Mouse (Mus musculus) adrenal gland, postnatal 10 days (tissue): ENCODE results near the gene Flt3l. TPM values are rescaled to one million over a fixed set of nuclear protein-coding genes. Genes with fewer than 3 reads are reported as not detected.
"Not testable (repeated sequence)": the region's sequence is repeated elsewhere in the genome, so short reads cannot be mapped to it uniquely, and the experiment has no call there.

ENCODE experiments used
- DNase-seq: peaks from one replicate; pipeline ENCODE4 v3.0.0; 2021; ENCODE audit warnings: mixed read lengths
- total RNA-seq, 2 experiments: library from RNA; stranded (reverse); gene quantifications; 2 replicates each; pipeline ENCODE4 v1.2.3; 2021

Flt3l gene
- total RNA-seq, 2 experiments from 2014 or later: 9.7 to 18.1 TPM

DNA sequence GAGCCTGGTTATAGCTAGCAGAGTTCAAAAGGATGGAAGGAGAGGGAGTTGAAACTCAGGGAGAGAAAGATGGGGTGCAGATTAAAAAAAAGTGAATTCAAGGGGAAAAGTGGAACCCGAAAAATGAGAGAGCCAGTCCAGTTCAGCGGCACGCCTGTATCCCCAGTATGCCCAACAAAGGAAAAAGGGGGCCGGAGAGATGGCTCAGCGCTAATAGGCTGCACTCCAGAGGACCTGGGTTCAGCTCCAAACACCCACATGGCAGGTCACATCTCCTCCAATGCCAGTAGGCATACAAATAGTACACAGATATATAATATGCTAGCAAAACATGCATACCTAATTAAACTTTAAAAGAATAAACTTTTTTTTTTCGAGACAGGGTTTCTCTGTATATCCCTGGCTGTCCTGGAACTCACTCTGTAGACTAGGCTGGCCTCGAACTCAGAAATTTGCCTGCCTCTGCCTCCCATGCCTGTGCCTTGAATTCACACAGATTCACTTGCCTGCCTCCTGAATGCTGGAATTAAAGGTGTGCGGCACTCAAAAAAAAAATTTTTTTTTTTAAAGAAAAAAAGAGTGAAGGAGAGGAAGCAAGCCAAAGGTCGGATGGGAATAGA lies 26.9 kb upstream of the Flt3l start:
- DNase-seq: no peak

DNA sequence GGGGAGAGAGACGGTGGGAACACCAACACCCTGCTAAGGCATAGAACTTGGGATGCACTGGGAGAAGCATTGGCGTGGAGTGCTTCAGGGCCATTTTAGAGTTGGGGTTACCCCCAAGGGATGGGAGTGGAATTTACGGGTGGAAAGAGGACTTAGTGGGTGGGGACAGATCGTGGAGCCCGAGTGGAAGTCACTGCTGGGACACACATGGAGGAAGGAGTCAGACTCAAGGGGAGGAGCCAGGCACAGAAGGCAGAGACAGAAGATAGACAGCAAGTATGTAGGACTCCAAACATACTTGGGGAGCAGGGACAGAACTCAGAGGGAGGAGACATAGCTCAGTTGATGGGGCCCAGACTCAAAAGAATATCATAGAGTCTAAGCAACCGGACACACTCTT lies 26.3 kb upstream of the Flt3l start:
- DNase-seq: no peak

DNA sequence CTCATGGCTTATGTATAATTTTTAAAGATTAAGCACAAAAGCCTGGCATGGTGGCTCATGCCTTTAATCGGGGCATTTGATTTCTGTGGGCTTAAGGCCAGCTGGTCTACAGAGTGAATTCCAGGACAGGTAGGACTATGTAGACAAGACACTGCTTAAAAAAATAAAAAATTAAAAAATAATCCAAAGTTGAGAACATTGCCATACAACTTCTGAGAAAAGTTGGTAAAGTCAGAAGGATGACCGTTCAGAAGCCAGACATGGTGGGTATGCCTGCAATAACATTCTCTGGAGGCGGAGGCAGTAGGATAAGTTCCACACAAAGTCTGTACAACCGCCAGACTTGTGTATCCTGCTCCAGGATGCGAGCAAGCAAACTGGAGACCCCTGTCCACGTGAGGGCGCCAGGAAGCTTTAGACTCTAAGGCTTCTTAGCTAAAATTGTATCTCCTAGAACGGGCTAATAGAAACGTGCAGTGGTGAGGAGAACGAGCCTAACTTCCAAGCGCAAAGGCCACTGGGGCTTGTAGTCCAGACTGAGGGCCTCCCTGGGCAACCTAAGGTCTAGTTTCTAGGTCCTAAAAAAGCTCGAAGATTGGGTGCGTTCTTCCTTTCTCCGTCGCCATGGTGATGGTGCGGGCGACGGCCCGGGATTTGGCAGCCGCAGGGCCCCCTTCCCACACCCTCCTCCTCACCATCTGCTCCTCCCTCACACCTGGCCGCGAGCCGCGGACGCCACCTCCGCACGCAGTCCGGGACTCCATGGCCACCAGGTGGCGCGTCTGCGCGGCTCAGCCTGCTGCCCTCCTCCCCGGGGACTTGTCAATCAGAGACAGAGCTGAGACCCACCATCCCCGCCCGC lies 25.6 kb upstream of the Flt3l start:
- DNase-seq: peak; percentile 92

DNA sequence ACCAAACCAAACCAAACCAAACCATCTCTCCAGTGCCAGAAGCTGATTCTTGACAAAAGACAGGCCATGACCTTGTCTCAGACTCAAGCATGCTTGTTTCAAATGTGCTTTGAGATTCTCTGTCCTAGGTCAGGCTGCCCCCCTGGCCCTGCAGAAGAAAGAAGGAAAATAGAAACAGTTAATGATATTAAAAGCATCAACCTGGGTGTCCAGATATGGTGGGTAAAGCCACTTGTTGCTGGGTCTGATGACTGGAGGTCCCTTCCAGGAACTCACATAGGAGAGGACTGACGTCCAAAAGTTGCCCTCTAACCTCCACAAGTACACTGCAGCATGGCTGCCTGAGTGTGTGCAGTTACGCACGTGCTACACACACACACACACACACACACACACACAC lies 24.6 kb upstream of the Flt3l start:
- DNase-seq: no peak

DNA sequence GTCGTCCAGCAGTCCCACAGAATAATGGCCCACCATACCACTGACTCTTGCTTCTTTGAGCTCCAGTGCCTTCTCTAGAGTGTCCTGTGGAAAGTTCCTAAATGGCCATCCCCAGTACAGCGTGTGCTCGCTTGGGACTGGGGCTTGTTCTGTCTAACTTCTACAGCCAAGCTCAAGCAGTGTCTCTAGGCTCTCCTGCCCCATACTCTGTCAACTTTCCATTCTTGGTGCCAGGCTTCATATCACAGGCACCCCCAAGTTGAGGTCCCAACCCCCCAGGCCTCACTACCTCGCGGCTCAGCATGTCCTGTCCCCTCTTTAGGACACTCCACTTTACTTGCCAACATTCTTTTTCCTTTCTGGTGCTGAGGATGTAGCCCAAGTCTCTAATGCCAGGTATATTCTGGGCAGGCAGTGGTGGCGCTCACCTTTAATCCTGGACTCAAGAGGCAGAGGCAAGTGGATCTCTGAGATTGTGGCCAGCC lies 24.1 kb upstream of the Flt3l start:
- no peak for DNase-seq

DNA sequence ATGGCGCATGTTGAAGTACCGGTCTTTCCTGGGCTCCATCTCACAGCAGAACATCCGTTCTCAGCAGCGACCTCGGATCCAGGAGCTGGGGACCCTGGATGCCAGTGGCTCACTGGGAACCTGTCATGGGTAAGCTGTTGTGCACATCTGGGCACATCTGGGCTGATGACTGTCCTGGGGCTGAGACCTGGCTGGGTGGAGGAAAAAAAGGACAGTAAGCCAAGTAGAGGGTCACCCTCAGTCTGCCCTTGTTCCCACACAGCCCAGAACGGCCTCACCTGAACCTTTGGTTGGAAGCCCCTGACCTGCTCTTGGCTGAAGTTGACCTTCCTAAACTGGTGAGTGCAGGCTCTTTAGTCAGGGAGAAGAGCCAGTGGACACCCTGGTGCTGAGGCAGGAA lies 22.8 kb upstream of the Flt3l start:
- DNase-seq: no peak

DNA sequence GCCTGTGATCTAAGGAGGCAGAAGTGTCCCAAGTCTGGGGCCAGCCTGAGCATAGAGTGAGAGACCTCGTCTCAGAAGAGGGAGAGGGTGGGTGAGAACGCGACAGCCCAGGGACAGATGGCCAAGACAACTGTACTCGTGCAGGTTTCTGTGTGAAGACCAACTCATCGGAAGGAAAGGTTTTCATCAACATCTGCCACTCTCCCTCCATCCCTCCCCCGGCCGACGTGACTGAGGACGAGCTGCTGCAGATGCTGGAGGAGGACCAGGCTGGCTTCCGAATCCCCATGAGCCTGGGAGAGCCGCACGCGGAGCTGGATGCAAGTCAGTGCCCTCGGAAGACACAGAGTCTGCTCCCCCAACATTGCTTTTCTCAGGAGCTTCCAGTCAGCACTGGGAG lies 21.2 kb upstream of the Flt3l start:
- no peak for DNase-seq

DNA sequence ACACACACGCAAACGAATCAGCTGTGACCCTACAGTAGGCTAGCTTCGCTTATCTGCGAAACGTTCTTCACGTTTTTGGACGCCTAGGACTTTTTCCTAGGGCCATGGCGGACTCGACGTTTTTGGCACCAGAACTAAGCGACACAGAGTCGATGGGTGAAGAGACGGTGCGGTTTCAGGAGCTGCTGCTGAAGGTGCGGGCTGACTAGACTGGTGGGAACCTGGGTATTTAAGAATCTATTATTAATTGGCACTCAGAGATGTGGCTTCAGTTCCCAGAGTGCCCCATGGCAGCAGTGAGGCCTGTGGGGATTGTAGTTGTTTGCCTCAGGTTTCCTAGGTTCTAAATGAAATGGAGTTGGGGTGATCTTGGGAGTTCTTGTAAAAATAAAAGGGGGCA lies 20.0 kb upstream of the Flt3l start:
- no peak for DNase-seq

DNA sequence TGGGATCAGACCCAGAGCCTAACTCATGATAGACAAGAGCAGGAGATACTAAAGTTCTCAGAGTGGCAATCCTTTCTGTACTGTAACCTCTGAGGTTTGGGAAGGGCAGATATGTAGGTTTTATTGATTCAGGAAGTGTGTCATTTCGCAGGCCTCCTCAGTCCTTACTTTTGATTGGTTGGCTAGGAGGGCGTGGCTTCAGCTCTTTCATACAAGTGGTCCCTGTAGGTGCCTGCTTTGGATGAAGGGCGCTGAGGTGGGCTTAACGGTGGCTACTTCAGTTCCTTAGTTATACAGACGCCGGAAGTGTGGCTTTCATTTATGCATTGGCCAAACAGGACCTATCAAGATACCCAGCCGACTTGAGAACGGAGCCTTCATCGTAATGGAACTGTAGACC lies 19.4 kb upstream of the Flt3l start:
- no peak for DNase-seq

DNA sequence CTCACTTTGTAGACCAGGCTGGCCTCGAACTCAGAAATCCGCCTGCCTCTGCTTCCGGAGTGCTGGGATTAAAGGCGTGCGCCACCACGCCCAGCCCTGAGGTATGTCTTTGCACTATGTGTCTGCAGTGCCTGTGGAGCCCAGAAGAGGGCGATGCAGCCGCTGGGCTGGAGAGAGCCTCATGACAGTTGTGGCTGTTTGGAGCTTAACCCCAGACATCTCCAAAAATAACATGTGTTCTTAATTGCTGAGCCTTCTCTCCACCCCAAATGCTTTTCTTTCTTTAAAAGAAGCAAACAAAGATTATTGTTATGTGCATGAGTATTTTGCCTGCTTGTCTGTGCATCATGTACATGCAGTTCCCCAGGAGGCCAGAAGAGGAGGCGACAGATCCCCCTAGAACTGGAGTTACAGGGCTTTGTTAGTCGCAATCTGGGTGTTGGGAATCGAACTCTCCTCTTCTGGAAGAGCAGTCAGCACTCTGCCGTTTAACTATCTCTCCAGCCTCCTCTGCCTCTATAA lies 18.8 kb upstream of the Flt3l start:
- DNase-seq: peak; percentile 69

DNA sequence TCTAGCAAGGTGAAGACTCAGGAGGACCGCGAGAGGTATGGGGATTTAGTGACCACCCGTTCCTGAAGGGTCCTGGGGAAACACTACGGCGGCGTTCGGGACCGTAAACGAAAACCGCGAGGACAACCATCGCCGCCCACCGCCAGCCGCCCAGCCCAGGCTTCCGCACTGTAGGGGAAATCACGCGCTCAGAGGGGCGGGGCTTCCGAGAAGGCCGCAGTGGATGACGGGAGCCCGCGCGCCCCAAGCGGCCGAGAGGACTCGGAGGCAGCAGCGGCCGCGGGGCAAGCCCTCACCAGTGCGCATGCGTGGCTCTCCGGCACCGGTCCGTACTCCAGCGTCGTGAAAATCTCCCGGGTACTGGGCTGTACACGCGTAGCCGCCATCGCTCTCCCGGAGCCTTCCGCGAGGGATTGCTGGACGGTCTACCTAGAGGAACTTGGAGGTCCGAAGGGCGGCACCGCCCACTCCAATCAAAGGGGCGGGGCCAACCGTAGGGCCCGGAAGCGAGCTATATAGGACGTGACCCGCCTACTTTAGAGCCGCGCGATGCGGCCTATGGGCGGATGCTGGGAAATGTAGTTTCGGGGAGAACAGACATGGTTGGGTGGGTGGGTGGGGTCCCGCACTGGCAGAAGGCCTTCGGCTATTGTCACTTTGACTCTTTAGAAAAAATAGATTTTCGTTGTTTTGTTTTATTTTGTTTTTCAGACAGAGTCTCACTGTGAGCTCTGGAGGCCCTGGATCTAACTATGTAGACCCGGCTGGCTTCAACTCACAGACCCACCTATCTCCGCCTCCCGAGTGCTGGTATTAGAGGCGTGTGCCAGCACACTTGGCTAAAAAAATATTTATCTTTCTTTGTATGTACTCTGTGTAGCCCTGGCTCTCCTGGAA lies 18.1 kb upstream of the Flt3l start, which contains the start of the genes Pih1d1 and Aldh16a1:
Gene Pih1d1, plus strand, starts transcription at position 208 of the 897 bp plus-strand sequence.
Gene Aldh16a1, minus strand, starts transcription at position 489 of the 897 bp plus-strand sequence.
- peak; percentile 97 for DNase-seq

DNA sequence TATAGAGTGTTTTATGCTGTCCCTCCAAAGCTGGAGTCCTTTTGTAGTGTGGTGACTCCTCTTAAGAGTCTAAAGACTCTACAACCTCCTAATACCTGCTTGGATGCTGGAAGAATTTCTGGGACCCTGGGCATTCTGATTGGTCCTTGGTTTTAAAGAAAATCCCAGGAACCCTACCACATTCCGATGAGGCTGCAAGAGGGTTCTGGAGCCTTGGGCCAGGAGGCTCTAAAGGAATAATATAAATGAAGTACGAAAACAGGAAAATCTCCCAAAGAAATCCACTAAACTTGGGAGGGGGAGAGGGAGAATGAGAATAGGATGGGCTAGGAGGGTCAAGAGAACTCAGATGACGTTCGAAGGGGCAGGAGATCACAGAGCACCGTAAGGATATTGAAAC lies 17.4 kb upstream of the Flt3l start:
- no peak for DNase-seq

DNA sequence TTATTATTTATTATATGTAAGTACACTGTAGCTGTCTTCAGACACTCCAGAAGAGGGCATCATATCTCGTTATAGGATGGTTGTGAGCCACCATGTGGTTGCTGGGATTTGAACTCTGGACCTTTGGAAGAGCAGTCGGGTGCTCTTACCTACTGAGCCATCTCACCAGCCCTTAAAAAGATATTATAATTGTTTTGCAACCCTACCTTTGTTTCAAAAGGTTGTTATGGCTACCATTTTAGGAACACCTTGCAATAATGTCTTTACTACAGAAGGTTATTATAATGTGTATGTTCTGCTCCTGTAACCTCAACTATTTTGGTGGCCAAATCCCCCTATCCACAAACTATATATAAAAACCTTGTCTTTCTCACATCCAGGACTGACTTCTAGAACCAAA lies 16.8 kb upstream of the Flt3l start:
- DNase-seq: not testable (repeated sequence)

DNA sequence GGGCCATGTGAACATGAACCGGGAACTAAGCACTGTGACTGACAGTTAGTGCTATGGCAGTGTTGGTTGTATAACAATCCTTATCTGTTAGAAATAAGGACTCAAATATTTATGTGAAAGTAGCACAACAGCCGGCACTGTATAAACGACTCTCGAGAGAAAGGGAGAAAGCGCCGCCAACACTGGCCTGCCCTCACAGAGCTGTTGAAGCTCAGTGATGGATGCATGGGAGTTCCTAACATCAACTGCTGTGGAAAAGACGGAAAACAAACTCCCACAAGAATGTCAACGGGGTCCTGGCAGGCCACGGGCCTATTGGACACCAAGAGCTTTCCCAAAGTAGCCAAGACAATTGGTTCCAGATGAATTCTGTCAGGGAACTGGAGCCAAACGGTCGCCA lies 15.1 kb upstream of the Flt3l start:
- no peak for DNase-seq

DNA sequence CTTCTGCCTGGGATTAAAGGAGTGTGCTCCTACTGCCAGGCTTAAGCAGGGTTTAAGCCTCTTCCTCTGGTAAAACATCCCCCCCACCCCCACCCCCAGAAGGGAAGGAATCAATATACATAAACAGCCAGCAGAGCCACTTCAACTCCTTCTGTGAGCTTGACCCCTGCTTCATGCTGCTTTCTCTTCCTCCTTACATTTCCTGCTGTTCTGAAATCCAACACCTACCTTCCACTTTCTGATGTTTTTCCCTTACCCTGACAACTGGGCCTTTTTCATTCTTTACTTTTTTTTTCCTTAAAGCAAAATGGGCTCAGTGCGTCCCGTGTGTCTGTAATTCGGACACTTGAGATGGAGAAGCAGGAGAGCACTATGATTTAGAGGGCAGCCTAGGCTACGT lies 14.1 kb upstream of the Flt3l start:
- DNase-seq: no peak

DNA sequence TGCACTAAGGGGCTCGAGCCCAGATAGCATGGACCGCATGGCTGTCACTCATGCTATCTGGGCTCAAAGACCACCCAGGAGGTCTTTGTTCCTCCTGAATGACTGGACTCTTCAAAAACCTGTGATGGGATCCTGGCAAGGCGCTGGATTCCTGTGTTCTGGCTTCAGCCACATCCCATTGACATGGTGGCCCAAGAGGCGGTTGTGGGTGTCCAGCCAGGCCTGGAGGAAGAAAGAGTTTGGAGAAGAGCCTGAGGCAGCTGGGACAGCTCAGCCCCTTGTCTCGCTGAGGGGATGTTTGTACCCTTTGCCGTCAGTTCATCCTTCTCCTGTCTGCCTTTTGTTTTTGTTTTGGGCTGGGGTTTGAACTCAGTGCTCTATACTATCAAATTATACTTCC lies 13.3 kb upstream of the Flt3l start:
- no peak for DNase-seq

DNA sequence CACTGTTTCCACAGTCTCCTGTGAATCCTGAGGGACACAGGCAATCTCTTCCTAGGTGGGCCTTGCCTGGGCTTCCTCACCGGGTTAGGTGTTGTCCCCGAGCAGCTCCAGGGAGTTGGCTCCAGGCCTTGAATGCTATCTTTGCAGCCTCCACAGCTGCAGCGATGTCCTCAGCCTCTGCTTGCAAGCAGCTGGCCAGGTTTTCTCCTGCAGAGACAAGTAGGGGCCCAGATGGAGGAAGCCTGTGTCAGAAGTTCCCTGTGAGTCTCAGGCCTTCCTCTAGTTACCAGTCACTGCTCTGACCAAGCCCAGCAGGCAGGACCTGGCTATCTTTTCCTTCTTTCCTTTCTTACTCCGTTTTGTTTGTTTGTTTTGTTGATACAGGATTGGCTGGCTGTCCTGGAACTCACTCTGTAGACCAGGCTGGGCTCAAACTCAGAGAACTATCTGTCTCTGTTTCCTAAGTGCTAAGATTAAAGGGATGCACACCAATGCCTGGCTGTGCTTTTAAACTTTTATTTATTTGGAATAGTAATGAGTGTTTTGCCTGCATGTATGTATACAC lies 12.4 kb upstream of the Flt3l start:
- no peak for DNase-seq

DNA sequence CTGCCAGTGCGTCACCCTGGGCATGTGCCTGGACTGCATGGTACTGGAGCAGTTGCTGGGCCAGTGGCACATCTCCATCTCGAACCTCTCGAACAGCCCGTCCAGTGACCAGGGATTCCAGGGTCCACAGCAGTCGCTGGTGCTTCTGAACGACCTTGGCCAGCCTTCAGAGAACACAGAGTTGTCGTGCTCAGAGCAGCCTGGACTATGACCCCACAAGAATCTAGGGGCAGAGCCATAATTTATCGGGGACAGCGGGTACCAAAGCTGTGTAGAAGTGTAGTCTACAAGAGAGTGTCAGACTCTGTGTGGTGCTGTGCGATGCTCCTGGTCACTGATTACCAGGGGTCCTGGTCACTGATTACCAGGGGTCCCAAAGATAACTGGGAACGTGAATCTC lies 11.7 kb upstream of the Flt3l start:
- no peak for DNase-seq

DNA sequence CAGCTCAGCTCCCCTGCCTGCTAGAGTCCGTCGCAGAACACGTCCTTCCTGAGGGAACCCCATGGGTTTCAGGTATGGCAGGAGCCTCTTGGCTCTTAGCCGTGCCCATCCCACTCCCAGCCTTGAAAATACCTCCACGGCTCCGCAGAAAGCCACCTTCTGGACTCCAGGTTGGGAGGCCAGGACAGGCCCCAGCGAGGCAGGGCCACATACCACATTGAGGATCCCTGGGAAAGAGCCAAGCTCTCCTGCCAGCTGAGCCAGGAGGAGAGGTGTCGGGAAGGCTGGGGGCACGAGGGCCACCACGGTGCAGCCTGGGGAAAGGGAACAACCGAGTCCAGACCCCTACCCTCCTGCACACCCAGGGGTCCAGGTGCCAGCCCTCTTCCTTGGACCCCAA lies 11.0 kb upstream of the Flt3l start:
- no peak for DNase-seq

DNA sequence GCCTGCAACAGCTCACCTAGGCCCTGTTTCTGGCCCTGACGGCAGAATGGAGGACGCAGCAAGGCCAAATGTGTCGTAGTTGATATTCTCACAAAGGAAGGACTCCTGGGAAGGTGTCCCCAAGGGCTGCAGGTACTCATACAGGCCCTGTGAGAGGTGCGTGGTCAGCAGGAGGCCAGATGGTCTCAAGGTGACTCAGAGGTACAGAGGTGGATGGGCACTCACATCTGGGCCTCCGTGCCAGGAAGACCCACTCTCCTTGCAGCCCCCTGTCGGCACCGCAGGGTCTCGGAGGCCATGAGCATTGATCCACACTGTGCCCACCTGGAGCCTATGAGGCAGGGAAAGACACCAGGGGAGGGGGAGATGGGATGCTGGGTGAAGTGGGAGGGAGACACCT lies 9.2 kb upstream of the Flt3l start:
- DNase-seq: no peak

DNA sequence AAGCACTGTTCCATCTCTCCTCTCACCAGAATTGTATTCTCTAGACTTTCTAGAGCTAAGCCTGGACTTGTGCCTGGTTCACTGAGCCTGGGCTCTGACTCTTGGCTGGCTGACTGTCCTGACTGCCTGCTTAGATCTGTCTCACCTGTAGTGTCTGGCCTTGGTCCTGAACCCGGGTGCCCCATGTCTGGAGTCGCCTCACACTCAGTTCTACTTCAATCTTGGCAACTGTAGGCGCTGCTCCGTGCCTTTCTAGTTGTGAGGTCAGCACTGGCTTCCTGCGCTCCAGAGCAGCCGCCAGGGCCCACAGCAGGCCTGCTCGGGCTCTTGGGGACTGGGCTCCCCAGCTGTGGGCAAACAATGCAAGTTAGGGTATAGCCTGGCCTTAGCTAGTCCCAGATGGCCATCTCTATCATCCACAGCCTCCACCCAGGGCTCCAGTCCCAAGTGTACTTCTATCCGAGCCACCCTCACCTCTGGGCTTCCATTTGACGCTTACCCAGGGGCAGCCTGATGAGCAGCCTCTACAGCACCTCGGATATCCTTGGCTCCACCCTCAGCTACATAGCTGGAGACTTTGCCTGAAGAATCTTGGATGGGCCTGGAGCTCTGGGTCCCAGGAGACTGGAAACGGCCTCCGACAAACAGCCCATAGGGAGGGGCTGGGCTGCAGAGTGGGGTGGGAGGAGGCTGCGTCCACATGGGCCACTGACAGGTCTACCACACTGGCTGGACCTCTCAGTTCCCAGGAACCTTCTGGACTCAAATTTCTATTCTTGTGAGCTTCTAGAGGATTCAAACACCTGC lies 8.3 kb upstream of the Flt3l start:
- no peak for DNase-seq
